Mouse (Mus musculus): ENCODE results near the gene Baz1a.
A peak's percentile ranks its signal among the peaks of the same experiment; 100 is the strongest.
"Not testable (repeated sequence)": the region's sequence is repeated elsewhere in the genome, so short reads cannot be mapped to it uniquely, and the experiment has no call there.

Baz1a gene

GRCm38 (mm10) chr12:55007361-55008008, 6.7 kb downstream of the Baz1a start:
- DNase-seq (ENCODE audit: low spot score in 2 of 2) = no peak

GRCm38 (mm10) chr12:55006071-55006470, 8.1 kb downstream of the Baz1a start:
- no peak for DNase-seq (ENCODE audit: low spot score in 2 of 2)

GRCm38 (mm10) chr12:55004396-55004795, 9.8 kb downstream of the Baz1a start:
- DNase-seq (ENCODE audit: low spot score in 2 of 2) = no peak

- no peak for DNase-seq (ENCODE audit: low spot score in 2 of 2)
These were observed 10.3 kb downstream of the Baz1a start for GRCm38 (mm10) chr12:55003843-55004242.

GRCm38 (mm10) chr12:55002532-55002931, 11.6 kb downstream of the Baz1a start:
- DNase-seq (ENCODE audit: low spot score in 2 of 2) = not testable (repeated sequence)

- DNase-seq (ENCODE audit: low spot score in 2 of 2) = no peak
These were observed 15.0 kb downstream of the Baz1a start for GRCm38 (mm10) chr12:54999016-54999690.

- DNase-seq (ENCODE audit: low spot score in 2 of 2) = no peak
These were observed 15.7 kb downstream of the Baz1a start for GRCm38 (mm10) chr12:54998411-54998810.

- DNase-seq (ENCODE audit: low spot score in 2 of 2) = no peak
These were observed 17.1 kb downstream of the Baz1a start for GRCm38 (mm10) chr12:54996979-54997474.

GRCm38 (mm10) chr12:54995965-54996364, 18.2 kb downstream of the Baz1a start:
- no peak for DNase-seq (ENCODE audit: low spot score in 2 of 2)

- DNase-seq (ENCODE audit: low spot score in 2 of 2) = no peak
These were observed 19.7 kb downstream of the Baz1a start for GRCm38 (mm10) chr12:54994418-54994817.

GRCm38 (mm10) chr12:54994068-54994386, 20.1 kb downstream of the Baz1a start:
- DNase-seq (ENCODE audit: low spot score in 2 of 2) = no peak

- DNase-seq (ENCODE audit: low spot score in 2 of 2) = no peak
These were observed 20.7 kb downstream of the Baz1a start for GRCm38 (mm10) chr12:54993246-54994067.

- DNase-seq (ENCODE audit: low spot score in 2 of 2) = no peak
These were observed 21.3 kb downstream of the Baz1a start for GRCm38 (mm10) chr12:54992814-54993213.

GRCm38 (mm10) chr12:54988323-54988850, 25.8 kb downstream of the Baz1a start:
- DNase-seq (ENCODE audit: low spot score in 2 of 2) = no peak

- no peak for DNase-seq (ENCODE audit: low spot score in 2 of 2)
These were observed 27.0 kb downstream of the Baz1a start for GRCm38 (mm10) chr12:54987156-54987555.

- peak in 1 of 2 experiments; percentile 54 for DNase-seq (ENCODE audit: low spot score in 2 of 2)
These were observed 28.0 kb downstream of the Baz1a start, which contains the start of gene Gm20403 for GRCm38 (mm10) chr12:54986052-54986717. TSS of gene Gm20403 (minus strand) at chr12:54986529.

- DNase-seq (ENCODE audit: low spot score in 2 of 2) = peak; percentile 24 to 54
These were observed 28.7 kb downstream of the Baz1a start for GRCm38 (mm10) chr12:54985257-54986051.

GRCm38 (mm10) chr12:54984701-54985256, 29.4 kb downstream of the Baz1a start:
- DNase-seq (ENCODE audit: low spot score in 2 of 2) = peak in 1 of 2 experiments; percentile 30

- no peak for DNase-seq (ENCODE audit: low spot score in 2 of 2)
These were observed 31.0 kb downstream of the Baz1a start for GRCm38 (mm10) chr12:54982935-54983715.

- no peak for DNase-seq (ENCODE audit: low spot score in 2 of 2)
These were observed 32.2 kb downstream of the Baz1a start for GRCm38 (mm10) chr12:54981962-54982361.
